Mouse (Mus musculus): ENCODE measurements around the gene Dctn2. TPM values are rescaled to one million over a fixed set of nuclear protein-coding genes. Genes with fewer than 3 reads are reported as not detected.
"Not testable (repeated sequence)": the region's sequence is repeated elsewhere in the genome, so short reads cannot be mapped to it uniquely, and the experiment has no call there.

The Dctn2 gene
- total RNA-seq, 2 experiments from 2014 or later, result 96.1 to 97.2 TPM

DNA sequence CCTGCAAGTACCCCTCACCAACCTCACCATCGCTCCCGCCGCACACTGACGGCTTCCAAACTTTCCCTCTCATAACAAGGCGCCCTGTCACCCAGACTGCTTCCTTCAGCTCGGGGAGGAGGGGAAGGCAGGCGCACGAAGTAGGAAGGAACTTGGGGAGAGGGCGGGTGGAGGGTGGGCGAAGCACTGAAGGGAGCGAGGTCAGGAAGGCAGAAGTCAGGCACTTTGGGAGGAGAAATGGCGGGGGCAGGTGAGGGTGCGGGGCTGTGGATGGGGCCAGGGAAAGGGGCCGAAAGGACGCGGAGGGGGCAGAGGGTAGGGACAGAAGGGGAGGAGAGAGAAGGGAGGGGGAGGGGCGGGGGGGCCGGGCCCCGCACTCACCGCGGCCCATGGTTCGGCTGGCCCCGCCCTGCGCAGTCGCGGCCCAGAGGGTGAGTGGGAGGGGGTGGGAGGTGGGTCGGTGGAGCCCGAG is 22.2 kb downstream of the Dctn2 start:
- DNase-seq (ENCODE audit: low spot score), result peak; percentile 42

DNA sequence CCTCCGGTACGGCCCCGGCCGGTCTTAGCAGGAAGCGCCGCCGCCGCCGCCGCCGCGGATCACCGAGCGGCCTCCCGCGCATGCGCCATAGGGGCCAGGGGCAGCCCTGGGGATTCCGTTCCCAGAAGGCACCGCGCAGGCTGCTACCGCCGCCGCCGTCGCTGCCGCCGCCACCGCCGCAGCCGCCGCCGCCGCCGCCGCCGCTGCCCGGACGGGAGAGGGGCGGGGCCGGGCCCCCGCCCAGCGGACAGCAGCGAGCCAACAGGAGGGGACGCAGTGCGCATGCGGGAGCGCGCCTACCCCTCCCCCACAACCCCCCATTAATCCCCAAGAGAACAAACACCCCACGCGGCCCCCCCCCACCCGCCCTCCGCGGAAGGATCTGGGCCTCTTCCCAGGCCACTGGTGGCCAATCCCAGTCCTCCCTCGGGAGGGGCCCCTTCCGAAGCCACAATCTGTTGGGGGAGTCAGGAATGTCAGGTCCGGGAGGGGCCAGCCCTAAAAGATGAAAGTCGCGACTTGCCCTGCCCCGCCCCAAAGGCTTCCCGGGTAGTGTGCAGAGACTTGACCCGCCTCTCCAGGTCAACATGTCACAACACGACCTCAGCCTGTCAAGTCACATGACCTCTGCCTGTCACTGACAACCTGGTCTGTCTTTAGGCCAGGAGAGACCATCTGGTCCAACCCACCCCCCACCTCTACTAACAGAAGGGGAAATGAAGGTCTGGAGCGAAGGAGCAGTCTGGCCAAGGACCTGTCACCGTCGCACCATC is 22.8 kb downstream of the Dctn2 start, which contains the start of gene Mbd6:
Gene Mbd6 (minus strand): TSS at position 219 of the 773 bp plus-strand sequence.
- peak; percentile 89 for DNase-seq (ENCODE audit: low spot score)

DNA sequence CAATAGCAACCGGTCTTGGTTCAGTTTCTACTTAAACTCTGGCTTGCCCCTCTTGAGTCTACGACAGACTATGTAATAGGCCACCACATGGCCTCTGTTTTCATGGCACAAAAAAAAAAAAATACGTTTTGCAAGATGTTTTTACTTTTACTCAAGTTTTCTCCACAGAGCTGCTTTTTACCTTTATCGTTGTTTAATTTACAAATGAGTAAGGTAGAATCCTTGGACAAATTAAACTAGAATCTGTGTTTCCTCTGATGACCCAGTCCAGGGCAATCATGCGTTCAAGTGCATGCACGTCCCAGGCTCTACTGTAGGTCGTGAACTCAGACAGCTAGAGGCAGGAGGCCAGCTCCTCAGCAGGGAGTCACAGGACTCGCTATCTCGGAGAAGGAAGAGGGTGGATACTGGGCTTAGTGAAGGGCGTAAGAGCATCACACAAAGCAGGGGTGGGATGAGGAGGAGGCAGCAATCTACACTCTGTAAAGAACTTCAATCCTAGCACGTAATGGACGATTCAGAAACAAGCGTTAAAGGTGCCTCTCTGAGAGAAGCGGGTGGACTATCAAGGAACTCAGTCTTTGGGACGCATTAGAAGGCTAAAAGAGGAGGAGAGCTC is 23.5 kb downstream of the Dctn2 start:
- peak; percentile 71 for DNase-seq (ENCODE audit: low spot score)

DNA sequence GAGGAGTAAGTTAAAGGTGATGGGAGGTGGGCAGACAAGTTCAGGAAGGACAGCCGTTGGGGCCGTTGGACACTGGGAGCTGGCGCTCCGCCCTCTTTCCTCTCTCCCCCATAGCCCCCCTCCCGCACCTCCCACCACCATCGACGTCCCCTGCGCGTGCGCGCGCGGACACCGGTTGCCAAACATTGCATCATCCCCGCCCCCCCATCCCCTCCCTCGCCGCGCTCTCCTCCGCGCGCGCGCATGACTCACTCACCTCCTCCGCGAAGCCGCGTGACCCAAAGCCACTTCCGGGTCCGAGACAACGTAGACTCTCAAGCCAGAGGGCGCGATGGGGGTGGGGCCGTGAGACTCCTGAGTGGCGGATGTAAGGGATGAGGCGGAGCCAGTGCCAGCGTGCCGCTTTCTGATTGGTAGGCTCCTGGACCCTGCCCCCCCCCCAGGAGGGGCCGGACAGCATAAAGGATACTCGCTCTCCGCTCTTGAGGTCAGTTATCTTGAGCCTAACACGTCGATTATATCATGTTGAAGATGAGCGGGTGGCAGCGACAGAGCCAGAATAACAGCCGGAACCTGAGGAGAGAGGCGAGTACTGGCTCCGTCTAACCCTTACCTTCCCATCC is 24.2 kb downstream of the Dctn2 start:
- DNase-seq (ENCODE audit: low spot score), result peak; percentile 100

DNA sequence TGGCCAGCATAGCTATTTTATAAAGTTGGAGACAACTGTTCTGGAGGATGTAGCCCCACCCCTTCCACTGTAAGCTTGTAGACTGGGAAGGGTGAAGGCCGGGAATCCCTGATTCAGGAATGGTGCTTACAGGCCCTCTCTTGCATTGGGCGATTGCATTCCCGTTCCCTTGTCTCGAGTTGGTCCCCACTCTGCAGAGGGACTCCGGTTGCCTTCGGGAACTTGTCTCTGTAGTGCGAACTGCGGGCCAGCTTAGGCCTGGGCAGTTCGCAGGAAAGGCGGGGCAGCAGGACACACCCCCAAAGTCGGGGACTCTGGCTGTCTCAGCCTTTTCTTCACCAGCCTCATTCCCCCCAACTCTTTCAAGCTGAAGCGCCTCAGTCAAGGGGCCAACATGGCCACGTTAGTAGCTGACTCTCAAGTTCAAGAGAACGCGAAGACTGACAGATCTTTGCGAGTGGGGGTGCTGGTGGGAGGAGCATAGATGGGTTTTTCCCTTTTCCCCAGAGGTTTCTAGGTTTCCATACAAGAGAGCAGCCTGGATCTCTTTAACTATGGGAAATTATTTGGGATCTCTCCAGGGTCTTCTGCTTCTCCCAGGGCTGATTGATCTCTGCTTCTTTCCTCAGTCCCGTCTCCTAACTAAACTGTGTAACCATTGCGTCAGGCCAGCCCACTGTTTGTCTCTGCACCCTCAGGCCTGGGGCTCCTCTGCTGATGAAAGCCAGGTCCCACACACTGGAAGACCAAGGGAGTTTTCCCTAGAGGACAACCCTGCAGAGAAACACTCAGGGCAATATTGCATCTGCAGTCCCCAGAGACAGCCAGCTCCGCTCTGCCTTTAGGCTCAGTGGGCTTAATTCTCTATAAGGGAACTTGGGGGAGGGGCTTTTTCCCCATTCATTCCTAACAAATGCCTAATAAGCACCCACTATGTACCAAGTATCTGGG is 25.0 kb downstream of the Dctn2 start:
- DNase-seq (ENCODE audit: low spot score), result peak; percentile 70

DNA sequence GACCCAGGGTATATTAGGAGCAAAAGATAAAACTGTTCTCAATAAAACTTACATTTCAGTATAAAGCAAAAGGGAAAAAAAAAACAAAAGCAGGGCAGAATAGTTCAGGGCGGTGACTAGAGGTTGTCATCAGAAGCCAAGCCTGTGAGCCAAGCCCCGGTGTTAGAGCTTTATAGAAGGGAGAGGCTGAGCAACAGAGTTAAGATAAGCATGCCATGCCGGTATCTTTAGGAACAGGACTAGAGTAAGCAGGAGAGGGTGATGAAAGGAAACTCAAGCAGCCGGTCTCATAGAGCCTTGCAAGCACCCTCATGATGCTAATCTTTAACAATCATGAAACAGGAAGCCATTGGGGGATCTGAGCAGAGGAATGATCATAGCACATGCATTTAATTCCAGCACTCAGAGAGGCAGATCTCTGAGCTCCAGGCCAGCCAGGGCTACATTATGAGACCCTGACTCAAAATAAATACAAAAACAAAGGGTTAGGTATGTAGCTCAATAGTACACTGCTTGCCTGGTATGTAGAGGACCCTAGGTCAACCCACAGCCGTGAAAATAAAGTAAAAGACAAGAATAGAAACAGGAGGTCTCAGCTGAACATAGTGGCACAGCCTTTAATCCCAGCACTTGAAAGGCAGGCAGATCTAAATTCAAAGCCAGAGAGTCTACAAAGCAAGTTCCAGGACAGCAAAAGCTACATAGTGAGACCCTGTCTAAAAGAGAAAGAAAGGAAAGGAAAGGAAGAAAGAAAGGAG is 25.9 kb downstream of the Dctn2 start:
- DNase-seq (ENCODE audit: low spot score), result no peak

DNA sequence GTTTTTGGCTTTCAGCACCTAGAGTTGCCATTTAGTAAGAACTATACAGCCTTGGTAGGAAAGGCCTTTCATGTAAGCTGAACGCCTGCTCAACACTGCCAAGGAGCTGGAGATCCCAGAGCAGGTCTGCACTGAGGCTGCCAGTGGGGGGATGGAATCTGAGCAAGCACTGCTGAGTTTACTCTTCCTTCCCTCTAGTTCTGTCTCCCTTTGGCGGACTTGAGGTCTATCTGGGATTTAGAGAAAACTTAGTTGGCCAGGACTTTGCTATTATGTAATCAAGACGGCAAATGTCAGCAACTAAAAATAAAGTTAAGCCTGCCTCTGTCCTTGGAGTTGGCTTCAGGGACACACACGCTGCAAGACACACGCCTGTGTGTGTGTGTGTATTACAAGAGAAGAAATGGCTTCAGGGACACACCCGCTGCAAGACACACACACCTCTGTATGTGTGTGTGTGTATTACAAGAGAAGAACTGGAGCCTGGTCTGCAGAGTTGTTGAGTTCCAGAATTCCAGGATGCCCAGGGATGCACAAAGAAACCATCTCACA is 26.9 kb downstream of the Dctn2 start:
- DNase-seq (ENCODE audit: low spot score), result peak; percentile 66

DNA sequence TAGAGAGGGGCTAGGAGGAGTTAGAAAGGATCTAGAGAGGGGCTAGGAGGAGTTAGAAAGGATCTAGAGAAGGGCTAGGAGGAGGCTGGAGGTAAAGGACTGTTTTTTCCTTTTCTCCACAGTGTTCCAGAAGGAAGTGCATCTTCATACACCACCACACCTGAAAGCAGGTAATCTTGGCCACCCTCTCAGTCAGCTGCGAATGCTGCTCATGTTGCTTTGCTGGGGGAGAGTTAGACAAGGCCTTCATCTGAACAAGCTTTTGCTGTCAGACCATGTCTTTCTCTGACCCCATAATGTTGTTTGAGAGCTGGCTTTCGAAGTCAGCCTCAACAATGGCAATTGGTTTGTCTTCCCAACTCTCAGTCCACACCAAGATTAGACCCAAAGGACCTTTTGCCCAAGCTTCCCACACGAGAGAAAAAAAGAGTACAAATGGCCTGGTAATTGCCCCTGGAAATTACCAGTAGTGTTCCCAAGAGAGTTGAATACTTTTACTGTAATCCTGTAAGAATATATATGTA is 27.5 kb downstream of the Dctn2 start:
- no peak for DNase-seq (ENCODE audit: low spot score)

DNA sequence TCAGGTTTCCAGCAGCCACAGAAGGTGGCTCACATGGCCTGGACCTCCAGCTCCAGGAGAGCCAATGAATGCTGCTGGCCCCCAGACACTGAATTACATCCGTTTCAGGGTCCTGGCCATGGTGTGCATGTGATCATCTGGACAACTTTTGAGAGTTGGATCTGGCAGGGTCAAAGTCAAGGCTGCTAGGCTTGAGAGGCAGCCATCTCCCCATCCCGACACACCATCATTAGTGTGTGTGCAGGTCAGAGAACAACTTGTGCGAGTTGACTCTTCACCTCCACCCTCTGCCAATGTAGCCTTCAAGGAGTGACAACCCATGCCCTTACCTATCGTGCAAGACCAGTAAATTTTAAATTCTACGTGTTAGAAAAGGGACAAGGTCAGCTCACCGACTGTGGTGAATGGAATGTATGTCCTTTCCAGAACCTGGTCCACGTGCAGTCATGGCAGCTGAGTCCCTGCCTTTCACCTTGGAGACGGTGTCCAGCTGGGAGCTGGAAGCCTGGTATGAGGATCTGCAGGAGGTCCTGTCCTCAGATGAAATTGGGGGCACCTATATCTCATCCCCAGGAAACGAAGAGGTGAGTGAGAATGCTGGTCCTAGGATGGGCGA is 28.8 kb downstream of the Dctn2 start:
- no peak for DNase-seq (ENCODE audit: low spot score)

DNA sequence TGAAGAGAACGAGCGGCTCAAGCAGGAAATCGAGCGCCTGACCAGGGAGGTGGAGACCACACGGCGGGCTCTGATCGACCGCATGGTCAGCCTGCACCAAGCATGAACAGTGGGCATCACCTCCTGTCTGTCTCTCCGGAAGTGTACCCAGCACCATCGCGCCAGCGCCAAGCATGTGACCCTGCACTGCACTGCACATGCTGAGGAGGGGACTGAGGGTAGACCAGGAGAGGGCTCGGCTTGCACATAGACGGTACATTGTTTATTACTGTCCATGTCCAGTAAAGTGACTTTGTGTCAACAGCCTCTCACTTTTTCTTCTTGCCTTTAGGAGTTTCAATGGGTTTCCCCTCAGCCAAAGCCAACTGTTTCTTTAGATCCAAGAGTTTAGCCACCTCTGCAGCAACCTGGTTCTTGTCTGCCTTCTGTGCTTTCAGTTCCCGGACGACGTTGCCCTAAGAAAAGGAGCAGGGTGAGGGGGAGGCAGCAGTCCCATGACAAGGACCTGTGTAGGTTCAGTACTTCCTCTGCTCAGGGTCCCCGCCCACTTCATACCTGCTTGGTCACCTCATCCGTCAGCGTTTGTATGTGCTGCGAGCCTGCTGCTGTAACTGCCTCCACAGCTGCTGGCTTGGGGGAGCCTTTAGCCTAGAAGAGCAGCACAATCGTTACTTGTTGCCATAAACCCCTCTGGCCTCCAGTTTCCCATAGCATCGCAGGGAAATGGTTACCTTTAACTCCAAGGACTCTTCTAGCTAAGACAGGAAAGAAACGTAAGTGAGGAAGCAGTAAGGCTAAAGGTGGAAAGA is 30.0 kb downstream of the Dctn2 start:
- DNase-seq (ENCODE audit: low spot score), result no peak

DNA sequence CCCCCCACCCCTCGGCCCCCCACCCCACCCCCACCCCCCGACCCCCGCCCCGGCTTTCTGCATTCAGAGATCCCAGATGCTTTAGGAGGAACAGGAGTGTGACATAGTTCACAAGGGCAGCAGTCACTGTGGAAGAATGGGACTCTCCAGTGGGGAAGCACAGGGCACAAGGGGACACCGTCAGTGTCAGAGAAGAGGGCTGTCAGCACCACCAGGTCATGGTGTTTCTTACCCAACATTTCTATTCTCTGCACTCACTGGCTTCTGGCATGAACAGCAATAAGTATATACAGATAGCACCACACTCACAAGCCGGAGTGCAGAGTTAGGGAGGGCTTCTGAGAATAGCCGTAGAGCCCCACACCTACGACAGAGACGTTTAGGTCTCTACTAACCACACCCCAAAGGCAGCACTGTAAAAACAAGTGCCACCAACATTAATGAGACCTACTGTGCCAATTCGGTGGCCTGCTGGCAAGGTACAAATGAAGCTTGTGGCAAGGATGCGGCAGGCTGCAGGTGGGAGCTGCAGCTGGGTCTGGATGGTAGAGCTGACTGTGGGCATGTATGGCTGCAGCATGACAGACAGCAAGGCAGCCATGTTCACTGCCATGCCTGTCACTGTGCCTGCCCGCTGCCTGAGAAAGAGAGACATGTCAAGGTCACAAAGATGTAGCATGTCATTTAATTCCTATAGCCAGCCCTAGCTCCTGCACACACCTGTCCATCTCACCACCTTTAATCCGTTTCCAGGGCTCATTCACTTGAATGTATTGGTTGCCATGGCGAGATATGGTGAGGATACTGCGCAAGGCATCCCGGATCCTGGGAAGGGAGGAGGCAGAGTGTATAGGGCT is 31.1 kb downstream of the Dctn2 start:
- DNase-seq (ENCODE audit: low spot score), result no peak

DNA sequence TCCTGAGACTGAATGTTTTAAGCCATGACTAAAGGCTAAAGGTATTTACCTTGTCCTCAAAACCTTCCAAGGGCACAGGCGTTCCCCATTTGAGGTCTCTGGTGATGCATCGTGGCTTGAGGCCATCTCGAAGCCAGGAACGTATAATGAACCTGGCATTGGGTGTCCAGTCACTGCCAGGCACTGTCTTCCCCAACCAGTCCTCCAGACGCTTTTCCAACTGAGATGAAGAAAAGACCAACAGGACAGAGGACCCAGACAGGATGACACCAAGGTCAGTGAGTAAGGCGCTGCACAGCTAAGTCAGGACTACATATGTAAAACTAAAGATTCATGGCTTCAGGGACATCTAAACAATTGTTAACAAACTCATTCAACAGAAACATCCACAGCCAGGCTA is 34.2 kb downstream of the Dctn2 start:
- no peak for DNase-seq (ENCODE audit: low spot score)

DNA sequence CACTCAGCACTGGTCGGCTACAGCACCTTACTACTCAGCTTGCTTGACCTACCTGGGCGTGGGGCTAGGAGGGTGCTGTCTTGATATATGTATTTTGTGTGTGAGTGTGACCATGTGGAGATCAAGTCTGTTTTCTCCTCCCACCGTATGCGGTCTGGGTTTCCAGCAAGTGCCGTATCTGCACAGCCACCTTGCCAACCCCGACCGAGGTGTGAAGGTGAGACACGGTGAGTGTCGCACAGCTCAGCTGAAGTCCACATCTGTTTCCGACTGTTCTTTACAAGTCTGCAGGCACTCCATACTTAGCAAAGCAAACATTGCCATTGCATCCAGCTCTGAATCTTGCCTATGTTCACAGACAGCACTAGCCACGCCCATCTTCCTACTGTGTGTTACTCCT is 37.0 kb downstream of the Dctn2 start:
- DNase-seq (ENCODE audit: low spot score), result no peak

DNA sequence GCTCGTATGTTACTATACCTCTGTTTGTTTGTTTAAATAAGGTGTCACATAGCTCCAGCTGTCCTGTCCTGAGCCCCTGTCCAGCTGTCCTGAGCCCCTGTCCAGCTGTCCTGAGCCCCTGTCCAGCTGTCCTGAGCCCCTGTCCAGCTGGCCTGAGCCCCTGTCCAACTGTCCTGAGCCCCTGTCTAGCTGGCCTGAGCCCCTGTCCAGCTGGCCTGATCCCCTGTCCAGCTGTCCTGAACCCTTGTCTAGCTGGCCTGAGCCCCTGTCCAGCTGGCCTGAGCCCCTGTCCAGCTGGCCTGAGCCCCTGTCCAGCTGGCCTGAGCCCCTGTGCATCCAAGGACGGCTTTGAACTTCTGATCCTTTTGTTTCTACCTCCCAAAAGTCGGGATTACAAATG is 43.0 kb downstream of the Dctn2 start:
- DNase-seq (ENCODE audit: low spot score), result not testable (repeated sequence)

DNA sequence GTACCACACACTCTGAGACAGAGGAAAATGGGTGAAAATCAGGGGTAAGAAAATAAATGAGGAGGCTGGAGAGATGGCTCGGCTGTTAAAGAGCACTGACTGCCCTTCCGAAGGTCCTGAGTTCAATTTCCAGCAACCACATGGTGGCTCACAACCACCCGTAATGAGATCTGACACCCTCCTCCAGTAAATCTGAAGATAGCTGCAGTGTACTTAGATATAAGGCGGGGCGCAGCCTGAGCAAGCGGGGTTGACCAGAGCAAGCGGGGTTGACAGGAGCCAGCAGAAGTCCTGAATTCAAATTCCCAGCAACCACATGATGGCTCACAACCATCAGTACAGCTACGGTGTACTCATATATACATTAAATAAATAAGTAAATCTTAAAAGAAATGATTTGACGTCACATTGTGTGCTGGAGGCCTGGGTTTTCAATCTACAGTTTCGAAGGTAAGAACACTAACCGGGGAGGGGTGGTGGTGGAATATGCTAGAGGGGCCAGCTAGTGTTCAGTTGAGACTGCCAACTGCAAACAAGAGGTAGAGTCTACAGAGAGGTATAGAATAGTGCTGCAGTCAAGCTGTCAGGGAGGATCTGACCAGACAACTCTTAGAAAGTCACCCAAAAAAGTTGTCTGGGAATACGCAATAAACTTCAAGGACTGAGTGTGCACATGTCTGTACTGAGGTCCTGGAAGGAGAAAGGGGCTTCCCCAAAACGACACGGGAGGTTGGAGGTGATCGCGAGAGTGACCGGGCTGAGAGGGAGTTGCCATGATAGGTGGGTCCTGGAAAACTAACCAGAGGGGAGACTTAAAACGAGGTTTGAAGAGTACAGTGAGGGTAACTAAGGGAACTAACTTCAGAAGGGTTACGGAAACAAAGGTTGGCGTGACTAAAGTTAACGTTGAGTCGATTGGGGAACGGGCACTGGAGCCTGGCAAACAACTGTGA is 44.6 kb downstream of the Dctn2 start:
- no peak for DNase-seq (ENCODE audit: low spot score)

DNA sequence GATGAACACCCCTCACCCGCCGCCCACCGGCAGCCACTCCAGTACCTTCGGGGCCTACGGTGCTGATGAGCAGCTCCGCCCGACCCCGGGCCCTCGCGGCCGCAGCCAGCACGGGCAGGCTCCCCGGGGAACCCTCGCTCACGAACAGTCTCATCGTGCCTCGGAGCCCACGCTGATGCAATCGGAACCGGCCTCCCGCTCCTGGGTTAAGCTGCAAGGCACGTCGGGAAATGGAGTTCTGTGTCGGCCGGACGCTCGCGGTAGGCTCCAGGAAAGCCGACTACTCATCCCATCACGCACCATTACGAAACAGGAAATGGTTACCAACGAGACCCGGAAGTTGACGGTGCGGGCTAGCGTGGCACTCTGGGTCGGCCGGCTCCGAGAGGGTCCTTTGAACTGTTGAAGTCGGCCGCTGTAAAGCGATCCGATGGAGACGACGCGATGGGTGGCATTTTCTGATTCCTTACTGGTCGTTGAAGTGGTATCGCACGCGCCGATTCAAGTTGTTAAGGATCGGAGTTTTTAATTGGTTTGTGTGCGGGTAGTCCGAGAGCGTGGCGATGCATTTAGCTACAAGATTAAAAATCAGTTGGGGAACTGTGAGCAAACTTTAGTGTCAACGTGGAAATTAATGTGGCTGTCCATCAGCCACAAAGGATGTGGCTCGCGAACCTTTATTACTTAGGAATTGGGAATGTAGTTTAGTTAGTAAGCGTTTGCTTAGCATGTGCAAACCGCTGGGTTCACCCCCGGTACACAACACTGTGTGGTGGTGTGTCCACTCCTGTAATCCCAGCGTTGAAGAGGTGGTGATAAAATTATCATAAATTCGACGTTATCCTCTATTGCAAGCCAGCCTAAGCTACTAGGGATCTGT is 45.5 kb downstream of the Dctn2 start, which contains the start of gene Mars:
Gene Mars (minus strand): TSS at position 311 of the 880 bp plus-strand sequence.
- peak; percentile 96 for DNase-seq (ENCODE audit: low spot score)
